8 mouse cellular contexts compared by ENCODE assay signal in genomic region chr3:9608906-9609580, GRCm38 (mm10). TPM values are rescaled to one million over a fixed set of nuclear protein-coding genes. Genes with fewer than 3 reads are reported as not detected.
DNase-seq lines count a peak whose midpoint lies in the region; ATAC-seq and TF ChIP-seq lines count a peak whose summit lies in the region.

No protein-coding gene starts in this region.

- peak overlapping the region; percentile 84 for H3K4me3 ChIP-seq in hindbrain, embryonic 16.5 days (ENCODE audit: low read length)
- H3K4me3 ChIP-seq in limb, embryonic 12.5 days (replicated peaks), result peak overlapping the region; percentile 90
- H3K4me3 ChIP-seq in midbrain, embryonic 10.5 days, result peak overlapping the region; percentile 92

- no peak for DNase-seq in Patski (ENCODE audit: low read depth, low spot score)
- peak; percentile 51 for DNase-seq in cerebellum, adult 8-10 months
- peak; percentile 45 for DNase-seq in frontal cortex, postnatal 36 days (ENCODE audit: low spot score in 2 of 2)
- peak; percentile 74 for DNase-seq in midbrain, embryonic 10.5 days (ENCODE audit: low spot score)
- peak; percentile 5 for DNase-seq in spleen, adult 12 weeks (ENCODE audit: low spot score)
- no peak for DNase-seq in c-Kit-positive CD71-positive TER-119-positive erythroid progenitor cells, embryonic 14.5 days (ENCODE audit: low spot score)

- peak overlapping the region; percentile 97 for H3K27ac ChIP-seq in hindbrain, embryonic 16.5 days (ENCODE audit: low read depth, low read length)
- peak overlapping the region; percentile 95 for H3K27ac ChIP-seq in limb, embryonic 12.5 days
- H3K27ac ChIP-seq in midbrain, embryonic 10.5 days (replicated peaks), result peak overlapping the region; percentile 94

- H3K27me3 ChIP-seq in Patski, result no peaks in the 10 kb centered on the region
- H3K27me3 ChIP-seq in hindbrain, embryonic 16.5 days (replicated peaks; ENCODE audit: control insufficient read depth, insufficient read depth, low read length), result no peaks in the 10 kb centered on the region
- H3K27me3 ChIP-seq in limb, embryonic 12.5 days, result no peaks in the 10 kb centered on the region
- peaks cover 10% of the 10 kb centered on the region; the same call in 1 of the 2 replicates for H3K27me3 ChIP-seq in midbrain, embryonic 10.5 days (ENCODE audit: low read depth, poor library complexity, severe bottlenecking)

- in situ Hi-C loops in Patski (cut with MboI; ENCODE audit: low pct_unique_long_range_greater_than_20kb), result loop anchor here (25.0 kb wide), 1 partner anchor 522 kb away; no protein-coding TSS in a partner anchor

- POLR2A ChIA-PET in Patski (lab: Charles Lee), result interaction anchor here (0.6 to 2.3 kb wide), 5 partner anchors 8 to 92 kb away, joined by 3 to 8 read pairs (median 5); no protein-coding TSS in a partner anchor

- ATAC-seq in Patski, result peak; percentile 38
- ATAC-seq in hindbrain, embryonic 16.5 days, result peak; percentile 35
- ATAC-seq in limb, embryonic 12.5 days (ENCODE audit: insufficient number of reproducible peaks, insufficient read depth, low FRiP score, low TSS enrichment, low read depth), result peak; percentile 28; the same call in 1 of the 2 replicates

- H3K4me1 ChIP-seq in hindbrain, embryonic 16.5 days (ENCODE audit: control insufficient read depth, insufficient read depth, low read depth, low read length), result peaks cover 24% of the 10 kb centered on the region
- H3K4me1 ChIP-seq in limb, embryonic 12.5 days (replicated peaks), result peaks cover 41% of the 10 kb centered on the region
- peaks cover 45% of the 10 kb centered on the region for H3K4me1 ChIP-seq in midbrain, embryonic 10.5 days

- under 1% methylated on average over 74 of the region's 94 CpGs for WGBS in hindbrain, embryonic 16.5 days
- under 1% methylated on average over 81 of the region's 94 CpGs for WGBS in limb, embryonic 12.5 days
- WGBS in midbrain, embryonic 10.5 days, result under 1% methylated on average over 93 of the region's 94 CpGs

- H3K9me3 ChIP-seq in hindbrain, embryonic 16.5 days (ENCODE audit: control insufficient read depth, low read length), result no peaks in the 10 kb centered on the region
- no peaks in the 10 kb centered on the region for H3K9me3 ChIP-seq in limb, embryonic 12.5 days
- no peaks in the 10 kb centered on the region for H3K9me3 ChIP-seq in midbrain, embryonic 10.5 days (replicated peaks)

- CTCF ChIA-PET in Patski (lab: Charles Lee), result interaction anchor here (1.0 to 1.4 kb wide), 3 partner anchors 20 to 156 kb away, joined by 3 read pairs; no protein-coding TSS in a partner anchor

- H3K4me2 ChIP-seq in hindbrain, embryonic 16.5 days (ENCODE audit: low read length), result peak overlapping the region; percentile 80
- peak overlapping the region; percentile 78 for H3K4me2 ChIP-seq in limb, embryonic 12.5 days

- H3K36me3 ChIP-seq in hindbrain, embryonic 16.5 days (ENCODE audit: control insufficient read depth, insufficient read depth, low read length), result no peaks in the 10 kb centered on the region
- H3K36me3 ChIP-seq in limb, embryonic 12.5 days, result no peaks in the 10 kb centered on the region
- H3K36me3 ChIP-seq in midbrain, embryonic 10.5 days, result no peaks in the 10 kb centered on the region

- peak overlapping the region; percentile 94 for H3K9ac ChIP-seq in hindbrain, embryonic 16.5 days (ENCODE audit: low read depth, low read length)
- H3K9ac ChIP-seq in limb, embryonic 12.5 days (replicated peaks), result peak overlapping the region; percentile 95

- no peak for TF ChIP-seq CTCF in Patski (IDR thresholded peaks at IDR 0.05)

RNA-seq across cellular contexts. Expression of gene Zfp704, which starts 0.8 kb away (rescaled TPM):
- 24.8 TPM for polyA plus RNA-seq in Patski (2021)
- 12.5 and 13.3 TPM in 2 replicates for polyA plus RNA-seq in hindbrain, embryonic 16.5 days (2015; fragmentation: Nextera tagmentation; extraction: Ambion mirVana)
- polyA plus RNA-seq in limb, embryonic 12.5 days (2016; fragmentation: Nextera tagmentation; extraction: Ambion mirVana), result 11.7 and 12.0 TPM in 2 replicates
- polyA plus RNA-seq in midbrain, embryonic 10.5 days (2016; fragmentation: Nextera tagmentation; extraction: Ambion mirVana), result 5.0 and 5.2 TPM in 2 replicates

Comparison
In these comparisons a context has a peak if more than half of its experiments do, and no peak if none do; other contexts are left out.
1. DNase-seq: peak in cerebellum, adult 8-10 months (single experiment), frontal cortex, postnatal 36 days (2 of 2), midbrain, embryonic 10.5 days (single experiment) and spleen, adult 12 weeks (single experiment); none in Patski (single experiment) and c-Kit-positive CD71-positive TER-119-positive erythroid progenitor cells, embryonic 14.5 days (single experiment).
2. Peak in every context shown above with its lines, with median percentiles within 50 percentile points of each other: ATAC-seq, H3K27ac ChIP-seq and H3K4me3 ChIP-seq.